Mouse (Mus musculus) MEL (cell line): ENCODE measurements around the gene Gatb. TPM values are rescaled to one million over a fixed set of nuclear protein-coding genes. Genes with fewer than 3 reads are reported as not detected.

Source experiments
- DNase-seq: peaks from one replicate; pipeline ENCODE4 v3.0.0; 2011; ENCODE audit warnings: low read depth, low spot score
- H3K27ac ChIP-seq: 2 replicates; pipeline ENCODE4 v1.5.1; 2012; ENCODE audit warnings: low read depth, mild to moderate bottlenecking, control low read depth, low read length, moderate library complexity; ENCODE audit not compliant: control insufficient read depth
- H3K27me3 ChIP-seq, 2 experiments: fragments of 150-350 bp in 1 of 2; sonication (generic) in 1 of 2; 2 replicates each; pipeline ENCODE4 v1.6.1; 2012; ENCODE audit warnings: low read length in 2 of 2, mild to moderate bottlenecking in 2 of 2, improper control_type of control experiment in 1 of 2, moderate library complexity in 1 of 2; ENCODE audit not compliant: insufficient read depth in 2 of 2, control insufficient read depth in 1 of 2
- H3K36me3 ChIP-seq, 2 experiments: 2 replicates each; pipeline ENCODE4 v1.6.1; 2012 to 2014; ENCODE audit warnings: low read length in 2 of 2, improper control_type of control experiment in 1 of 2, inconsistent platforms in 1 of 2, mild to moderate bottlenecking in 1 of 2; ENCODE audit not compliant: insufficient read depth in 2 of 2, control insufficient read depth in 1 of 2
- H3K4me1 ChIP-seq, 2 experiments: fragments of 150-350 bp in 1 of 2; sonication (generic) in 1 of 2; 2 replicates each; pipeline ENCODE4 v1.6.1; 2012; ENCODE audit warnings: low read length in 2 of 2, improper control_type of control experiment in 1 of 2, mild to moderate bottlenecking in 1 of 2; ENCODE audit not compliant: insufficient read depth in 2 of 2, control insufficient read depth in 1 of 2
- H3K4me3 ChIP-seq, 2 experiments: fragments of 150-350 bp in 1 of 2; sonication (generic) in 1 of 2; 2 replicates each; pipeline ENCODE4 v1.5.1; 2012; ENCODE audit warnings: low read depth in 2 of 2, low read length in 2 of 2, mild to moderate bottlenecking in 2 of 2, moderate library complexity in 2 of 2, control low read depth in 1 of 2, improper control_type of control experiment in 1 of 2; ENCODE audit not compliant: control insufficient read depth in 1 of 2, insufficient read depth in 1 of 2
- H3K79me2 ChIP-seq: 2 replicates; pipeline ENCODE4 v1.6.1; 2012; ENCODE audit warnings: mild to moderate bottlenecking, low read length, moderate library complexity; ENCODE audit not compliant: control insufficient read depth, poor library complexity, insufficient read depth
- H3K9ac ChIP-seq: 2 replicates; pipeline ENCODE4 v1.6.1; 2012; ENCODE audit warnings: low read depth, mild to moderate bottlenecking, control low read depth, low read length, moderate library complexity; ENCODE audit not compliant: control insufficient read depth, poor library complexity, severe bottlenecking
- H3K9me3 ChIP-seq: fragments of 150-350 bp; sonication (generic); replicated peaks from 2 replicates; pipeline ENCODE4 v1.6.1; 2012; ENCODE audit warnings: mild to moderate bottlenecking, low read length, improper control_type of control experiment, moderate library complexity; ENCODE audit not compliant: insufficient read depth
- CHD2 ChIP-seq: IDR thresholded peaks from 2 replicates; pipeline ENCODE4 v1.6.1; 2011; ENCODE audit warnings: low read length, improper control_type of control experiment
- E2F4 ChIP-seq: IDR thresholded peaks from 2 replicates; pipeline ENCODE4 v1.6.1; 2011; ENCODE audit warnings: low read depth, low read length, improper control_type of control experiment, borderline replicate concordance
- EP300 ChIP-seq, 2 experiments: IDR thresholded peaks; 2 replicates each; pipeline ENCODE4 v1.6.1; 2011; ENCODE audit warnings: improper control_type of control experiment in 2 of 2, low read length in 2 of 2, low read depth in 1 of 2, mild to moderate bottlenecking in 1 of 2
- GABPA ChIP-seq: IDR thresholded peaks from 2 replicates; pipeline ENCODE4 v1.6.1; 2012; ENCODE audit warnings: low read depth, mild to moderate bottlenecking, inconsistent platforms, low read length, improper control_type of control experiment, moderate library complexity
- GATA1 ChIP-seq: IDR thresholded peaks from 2 replicates; pipeline ENCODE4 v1.6.1; 2011; ENCODE audit warnings: low read depth, low read length, improper control_type of control experiment
- HCFC1 ChIP-seq: IDR thresholded peaks from 2 replicates; pipeline ENCODE4 v1.6.1; 2012; ENCODE audit warnings: low read depth, mild to moderate bottlenecking, inconsistent platforms, low read length, improper control_type of control experiment, moderate library complexity
- JUND ChIP-seq: IDR thresholded peaks from 2 replicates; pipeline ENCODE4 v1.6.1; 2011; ENCODE audit warnings: low read depth, mild to moderate bottlenecking, improper control_type of control experiment, low read length
- MAFK ChIP-seq: IDR thresholded peaks from 2 replicates; pipeline ENCODE4 v1.6.1; 2011; ENCODE audit warnings: low read depth, mild to moderate bottlenecking, low read length, improper control_type of control experiment, borderline replicate concordance
- MEF2A ChIP-seq: IDR thresholded peaks from 2 replicates; pipeline ENCODE4 v1.6.1; 2014; ENCODE audit warnings: low read depth, mild to moderate bottlenecking, inconsistent platforms, low read length, improper control_type of control experiment; ENCODE audit not compliant: poor library complexity, insufficient replicate concordance, severe bottlenecking; ENCODE audit errors: extremely low read depth
- NELFE ChIP-seq: IDR thresholded peaks from 2 replicates; pipeline ENCODE4 v1.6.1; 2011; ENCODE audit warnings: low read depth, low read length, improper control_type of control experiment
- NRF1 ChIP-seq: IDR thresholded peaks from 2 replicates; pipeline ENCODE4 v1.6.1; 2014; ENCODE audit warnings: low read depth, mild to moderate bottlenecking, inconsistent platforms, low read length, improper control_type of control experiment, moderate library complexity; ENCODE audit not compliant: poor library complexity, insufficient read depth, severe bottlenecking
- POLR2A ChIP-seq, 2 experiments: IDR thresholded peaks; 2 replicates each; pipeline ENCODE4 v1.6.1; 2011 to 2012; ENCODE audit warnings: low read length in 2 of 2, mild to moderate bottlenecking in 2 of 2, control low read depth in 1 of 2, improper control_type of control experiment in 1 of 2, low read depth in 1 of 2, moderate library complexity in 1 of 2; ENCODE audit not compliant: control insufficient read depth in 1 of 2, insufficient read depth in 1 of 2, poor library complexity in 1 of 2
- RAD21 ChIP-seq: IDR thresholded peaks from 2 replicates; pipeline ENCODE4 v1.6.1; 2011; ENCODE audit warnings: mild to moderate bottlenecking, low read depth, low read length, improper control_type of control experiment
- RCOR1 ChIP-seq: IDR thresholded peaks from 2 replicates; pipeline ENCODE4 v1.6.1; 2012; ENCODE audit warnings: low read depth, mild to moderate bottlenecking, inconsistent platforms, low read length, improper control_type of control experiment
- SIN3A ChIP-seq: IDR thresholded peaks from 2 replicates; pipeline ENCODE4 v1.6.1; 2012; ENCODE audit warnings: low read length, improper control_type of control experiment, inconsistent platforms
- TAL1 ChIP-seq: IDR thresholded peaks from 2 replicates; pipeline ENCODE4 v1.6.1; 2012; ENCODE audit warnings: mild to moderate bottlenecking, inconsistent platforms, low read length, moderate library complexity, mixed read lengths
- TBP ChIP-seq: IDR thresholded peaks from 2 replicates; pipeline ENCODE4 v1.8.0; 2011; ENCODE audit warnings: low read depth, low read length, improper control_type of control experiment
- TCF12 ChIP-seq: IDR thresholded peaks from 2 replicates; pipeline ENCODE4 v1.6.1; 2014; ENCODE audit warnings: low read depth, mild to moderate bottlenecking, inconsistent platforms, low read length, improper control_type of control experiment, moderate library complexity
- USF2 ChIP-seq, 2 experiments: IDR thresholded peaks; 2 replicates each; pipeline ENCODE4 v1.6.1; 2011 to 2012; ENCODE audit warnings: improper control_type of control experiment in 2 of 2, low read length in 2 of 2, borderline replicate concordance in 1 of 2, inconsistent platforms in 1 of 2, low read depth in 1 of 2, mild to moderate bottlenecking in 1 of 2; ENCODE audit not compliant: insufficient read depth in 1 of 2
- ZNF384 ChIP-seq: IDR thresholded peaks from 2 replicates; pipeline ENCODE4 v1.6.1; 2012; ENCODE audit warnings: low read depth, mild to moderate bottlenecking, inconsistent platforms, low read length, improper control_type of control experiment
- polyA plus RNA-seq, 2 experiments: library from polyadenylated mRNA; stranded (reverse) in 1 of 2; unstranded in 1 of 2; fragments of >175 nt in 1 of 2; fragments of >200 nt in 1 of 2; gene quantifications; 2 replicates each; pipeline versions ENCODE4 v1.2.1 to v1.2.4; 2012; ENCODE audit warnings: low replicate concordance in 2 of 2, low read depth in 1 of 2; ENCODE audit not compliant: insufficient read length in 2 of 2, insufficient read depth in 1 of 2, missing spikeins in 1 of 2
- total RNA-seq: library from RNA; depleted of rRNA; stranded (reverse); fragments of 300-350 nt; gene quantifications from 2 replicates; pipeline ENCODE4 v1.2.3, GENCODE M21; 2012

Gatb gene
- total and polyA plus RNA-seq, 3 experiments = 9.1 to 16.8 TPM; not detected in 1

- Histone ChIP-seq H3K4me1 (no peaks in the 10 kb centered on the region), H3K79me2 (no peaks in the 10 kb centered on the region), H3K27me3 (no peaks in the 10 kb centered on the region), H3K9me3 (no peaks in the 10 kb centered on the region), H3K36me3 (no peaks in the 10 kb centered on the region), H3K4me3 (no peak overlapping the region), H3K27ac (no peak overlapping the region), H3K9ac (no peak overlapping the region)
- no peak for DNase-seq
- TF ChIP-seq GABPA = no peak
- no peak for TF ChIP-seq TCF12
- TF ChIP-seq MEF2A = no peak
- no peak for TF ChIP-seq TAL1
- no peak for TF ChIP-seq TBP
- TF ChIP-seq MAFK = no peak
- TF ChIP-seq CHD2 = no peak
- no peak for TF ChIP-seq HCFC1
- no peak for TF ChIP-seq GATA1
- no peak for TF ChIP-seq NRF1
- TF ChIP-seq SIN3A = no peak
- TF ChIP-seq E2F4 = no peak
- TF ChIP-seq EP300 (IDR thresholded peaks at IDR 0.05; ENCODE audit: low read depth in 1 of 2, low read length in 2 of 2) = no peak
- TF ChIP-seq NELFE = no peak
- TF ChIP-seq RAD21 = no peak
- no peak for TF ChIP-seq ZNF384
These were observed 45.8 kb downstream of the Gatb start for GRCm38 (mm10) chr3:85619751-85620150.

- Histone ChIP-seq H3K9me3 (no peaks in the 10 kb centered on the region), H3K36me3 (no peaks in the 10 kb centered on the region), H3K4me1 (no peaks in the 10 kb centered on the region), H3K79me2 (no peaks in the 10 kb centered on the region), H3K9ac (no peak overlapping the region), H3K27ac (no peak overlapping the region), H3K4me3 (no peak overlapping the region), H3K27me3 (no peaks in the 10 kb centered on the region)
- no peak for DNase-seq
- no peak for TF ChIP-seq JUND
- TF ChIP-seq E2F4 = no peak
- TF ChIP-seq POLR2A (IDR thresholded peaks at IDR 0.05; ENCODE audit: control insufficient read depth in 1 of 2, insufficient read depth in 1 of 2, low read depth in 1 of 2, low read length in 2 of 2, poor library complexity in 1 of 2) = no peak
- TF ChIP-seq ZNF384 = no peak
- no peak for TF ChIP-seq NELFE
- TF ChIP-seq USF2 (IDR thresholded peaks at IDR 0.05; ENCODE audit: borderline replicate concordance in 1 of 2, insufficient read depth in 1 of 2, low read depth in 1 of 2, low read length in 2 of 2) = no peak
- TF ChIP-seq RCOR1 = no peak
- no peak for TF ChIP-seq TBP
These were observed 56.1 kb downstream of the Gatb start for GRCm38 (mm10) chr3:85629895-85630510.
